Mouse (Mus musculus) heart, adult 2 months (tissue): ENCODE data around the gene Ptpro.

Source experiments
- CTCF ChIP-seq: fragments of 200-600 bp; IDR thresholded peaks from 2 replicates; pipeline ENCODE4 v1.8.1; 2022; ENCODE audit warnings: antibody characterized with exemption, mild to moderate bottlenecking, moderate library complexity
- POLR2A ChIP-seq: fragments of 200-500 bp; IDR thresholded peaks from 2 replicates; pipeline ENCODE4 v1.6.1; 2011; ENCODE audit warnings: mild to moderate bottlenecking, low read depth, low read length, control low read depth; ENCODE audit not compliant: insufficient read depth

DNA sequence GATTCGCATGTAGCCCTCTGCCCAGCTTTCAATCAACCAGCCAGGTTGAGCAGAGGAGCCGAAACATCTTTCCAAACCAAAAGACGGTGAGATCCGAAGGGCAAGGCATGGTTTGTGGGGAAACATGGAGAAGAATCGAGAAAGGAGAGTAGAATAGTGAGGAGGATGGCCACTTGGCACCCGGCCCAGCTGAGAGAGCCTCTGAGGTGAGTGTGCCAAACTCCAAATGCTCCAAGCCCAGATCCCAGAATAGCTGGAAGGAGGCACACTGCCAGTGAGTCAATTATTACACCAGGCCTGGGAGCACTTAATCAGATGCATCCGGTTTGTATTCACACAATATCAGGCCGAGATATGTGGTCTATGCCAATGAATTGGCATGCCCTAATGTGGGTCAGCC is 42.1 kb upstream of the Ptpro start:
- TF ChIP-seq CTCF (no peak), POLR2A (no peak)
